Mouse (Mus musculus) naive thymus-derived CD4-positive, alpha-beta T cell, adult 2 months (primary cell): ENCODE measurements around the gene B4galnt4.

Experiments used
- DNase-seq: peaks from one replicate; pipeline ENCODE4 v3.0.0-alpha.2; 2011; ENCODE audit warnings: low read depth

B4galnt4 gene

GRCm38 (mm10) chr7:141072017-141072745 lies 11.3 kb downstream of the B4galnt4 start:
- DNase-seq, result peak; percentile 93

- no peak for DNase-seq
Observed at GRCm38 (mm10) chr7:141073782-141074181, 12.9 kb downstream of the B4galnt4 start.

- no peak for DNase-seq
Observed at GRCm38 (mm10) chr7:141077841-141078240, 16.9 kb downstream of the B4galnt4 start, which contains the start of gene Pkp3. Gene Pkp3, plus strand, starts transcription at chr7:141078218.

- DNase-seq, result no peak
Observed at GRCm38 (mm10) chr7:141078876-141079275, 18.0 kb downstream of the B4galnt4 start.

- DNase-seq, result no peak
Observed at GRCm38 (mm10) chr7:141079481-141080449, 18.9 kb downstream of the B4galnt4 start.

GRCm38 (mm10) chr7:141087894-141088293 lies 27.0 kb downstream of the B4galnt4 start:
- DNase-seq, result peak; percentile 63

- peak; percentile 59 for DNase-seq
Observed at GRCm38 (mm10) chr7:141088473-141088872, 27.6 kb downstream of the B4galnt4 start.

- no peak for DNase-seq
Observed at GRCm38 (mm10) chr7:141090228-141090627, 29.3 kb downstream of the B4galnt4 start.

GRCm38 (mm10) chr7:141092051-141092735 lies 31.3 kb downstream of the B4galnt4 start:
- peak; percentile 85 for DNase-seq

GRCm38 (mm10) chr7:141093950-141094349 lies 33.0 kb downstream of the B4galnt4 start:
- DNase-seq, result no peak

GRCm38 (mm10) chr7:141094487-141095205 lies 33.7 kb downstream of the B4galnt4 start:
- no peak for DNase-seq

GRCm38 (mm10) chr7:141096021-141096420 lies 35.1 kb downstream of the B4galnt4 start:
- DNase-seq, result peak; percentile 58

- peak; percentile 92 for DNase-seq
Observed at GRCm38 (mm10) chr7:141096649-141097056, 35.7 kb downstream of the B4galnt4 start.

GRCm38 (mm10) chr7:141097177-141097576 lies 36.3 kb downstream of the B4galnt4 start:
- no peak for DNase-seq

GRCm38 (mm10) chr7:141099911-141100691 lies 39.2 kb downstream of the B4galnt4 start, which contains the start of gene Sigirr:
Gene Sigirr, minus strand, starts transcription at chr7:141100572.
- DNase-seq, result peak; percentile 78

- DNase-seq, result no peak
Observed at GRCm38 (mm10) chr7:141103161-141103560, 42.3 kb downstream of the B4galnt4 start.

- DNase-seq, result no peak
Observed at GRCm38 (mm10) chr7:141115874-141116273, 55.0 kb downstream of the B4galnt4 start.

- DNase-seq, result no peak
Observed at GRCm38 (mm10) chr7:141117636-141118035, 56.7 kb downstream of the B4galnt4 start, which contains the start of gene Ano9. Gene Ano9, minus strand, starts transcription at chr7:141117806.

GRCm38 (mm10) chr7:141119487-141119886 lies 58.6 kb downstream of the B4galnt4 start:
- no peak for DNase-seq

- no peak for DNase-seq
Observed at GRCm38 (mm10) chr7:141120605-141121004, 59.7 kb downstream of the B4galnt4 start.
